Mouse (Mus musculus) heart, adult 9 months (tissue): Measurements from ENCODE around the gene Ttc3.
"Not testable (repeated sequence)": the region's sequence is repeated elsewhere in the genome, so short reads cannot be mapped to it uniquely, and the experiment has no call there.

Experiments
- DNase-seq, 2 experiments: peaks; one replicate each; pipeline ENCODE4 v3.0.0; 2022; ENCODE audit warnings: low spot score in 2 of 2

The Ttc3 gene

GRCm38 (mm10) chr16:94370173-94370914, at the start of gene Ttc3:
TSS of gene Ttc3 (plus strand) at chr16:94370618.
- peak; percentile 93 to 94 for DNase-seq

GRCm38 (mm10) chr16:94323681-94324080, 46.7 kb upstream of the Ttc3 start:
- no peak for DNase-seq

GRCm38 (mm10) chr16:94326008-94326407, 44.4 kb upstream of the Ttc3 start:
- DNase-seq: no peak

- DNase-seq: peak; percentile 78 to 81
These were observed 42.4 kb upstream of the Ttc3 start, which contains the start of gene Ripply3 for GRCm38 (mm10) chr16:94327781-94328711. TSS of gene Ripply3 (plus strand) at chr16:94328420.

- no peak for DNase-seq
These were observed 41.2 kb upstream of the Ttc3 start for GRCm38 (mm10) chr16:94328881-94329867.

GRCm38 (mm10) chr16:94330429-94330828, 40.0 kb upstream of the Ttc3 start:
- DNase-seq: no peak

GRCm38 (mm10) chr16:94331233-94331885, 39.1 kb upstream of the Ttc3 start:
- DNase-seq: no peak

- peak in 1 of 2 experiments; percentile 62 for DNase-seq
These were observed 38.5 kb upstream of the Ttc3 start for GRCm38 (mm10) chr16:94331886-94332252.

- DNase-seq: no peak
These were observed 34.8 kb upstream of the Ttc3 start for GRCm38 (mm10) chr16:94335656-94336055.

- DNase-seq: not testable (repeated sequence)
These were observed 31.0 kb upstream of the Ttc3 start for GRCm38 (mm10) chr16:94339164-94340160.

GRCm38 (mm10) chr16:94345733-94346132, 24.7 kb upstream of the Ttc3 start:
- DNase-seq: no peak

- DNase-seq: no peak
These were observed 23.2 kb upstream of the Ttc3 start for GRCm38 (mm10) chr16:94347080-94347731.

GRCm38 (mm10) chr16:94348779-94349178, 21.6 kb upstream of the Ttc3 start:
- DNase-seq: no peak

GRCm38 (mm10) chr16:94349588-94350286, 20.7 kb upstream of the Ttc3 start:
- DNase-seq: no peak

- DNase-seq: no peak
These were observed 20.1 kb upstream of the Ttc3 start for GRCm38 (mm10) chr16:94350287-94350677.

- DNase-seq: peak; percentile 19
These were observed 16.0 kb upstream of the Ttc3 start for GRCm38 (mm10) chr16:94354450-94354849.

- no peak for DNase-seq
These were observed 14.4 kb upstream of the Ttc3 start for GRCm38 (mm10) chr16:94356046-94356445.

- DNase-seq: no peak
These were observed 13.5 kb upstream of the Ttc3 start for GRCm38 (mm10) chr16:94356776-94357494.
